Mouse (Mus musculus): ENCODE measurements around the gene Zfp281. TPM values are rescaled to one million over a fixed set of nuclear protein-coding genes. Genes with fewer than 3 reads are reported as not detected.

The Zfp281 gene
- total RNA-seq, 2 experiments from 2014 or later = 12.1 to 14.8 TPM

DNA sequence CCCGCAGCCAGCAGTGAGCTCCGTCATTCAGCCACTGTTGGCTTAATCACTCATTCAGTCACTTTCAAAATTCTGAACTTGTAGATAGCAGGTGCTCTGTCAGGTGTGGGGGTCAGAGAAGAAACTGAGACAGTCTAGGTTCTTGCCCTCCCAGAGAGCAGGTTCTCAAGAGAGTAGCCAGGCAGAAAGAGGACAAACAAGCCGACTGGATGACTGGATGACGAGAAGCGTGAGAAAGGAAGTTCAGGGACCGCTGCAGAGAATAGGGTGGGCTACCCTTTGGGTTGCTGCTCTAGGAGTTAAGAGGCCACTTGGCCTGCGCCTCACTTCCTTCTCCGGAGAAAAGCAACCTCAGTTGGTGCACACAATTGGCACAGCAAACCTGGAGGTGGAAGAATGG, 28.8 kb downstream of the Zfp281 start:
- no peak for DNase-seq
- intact Hi-C loops (cut with DNase I) = no loop called here

DNA sequence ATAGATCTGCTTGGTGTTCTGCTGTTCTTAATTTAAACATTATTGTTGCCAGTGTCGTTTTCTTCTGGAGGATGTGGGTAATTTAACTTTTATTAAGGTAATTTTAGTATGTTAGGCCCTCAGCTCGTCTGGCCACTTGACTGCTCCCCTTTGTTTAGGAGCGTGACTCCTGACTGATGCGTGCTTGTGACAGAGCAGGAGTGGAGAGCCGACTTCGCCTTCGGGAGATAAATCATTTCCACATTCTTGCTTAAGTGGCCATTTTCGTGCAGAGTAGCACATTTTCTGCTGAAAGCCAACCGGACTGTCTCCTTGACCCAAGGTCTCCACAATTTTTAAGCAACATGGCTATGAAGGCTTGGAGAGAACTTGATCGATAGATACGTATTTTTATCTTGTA, 29.7 kb downstream of the Zfp281 start:
- DNase-seq = no peak
- intact Hi-C loops (cut with DNase I) = no loop called here

DNA sequence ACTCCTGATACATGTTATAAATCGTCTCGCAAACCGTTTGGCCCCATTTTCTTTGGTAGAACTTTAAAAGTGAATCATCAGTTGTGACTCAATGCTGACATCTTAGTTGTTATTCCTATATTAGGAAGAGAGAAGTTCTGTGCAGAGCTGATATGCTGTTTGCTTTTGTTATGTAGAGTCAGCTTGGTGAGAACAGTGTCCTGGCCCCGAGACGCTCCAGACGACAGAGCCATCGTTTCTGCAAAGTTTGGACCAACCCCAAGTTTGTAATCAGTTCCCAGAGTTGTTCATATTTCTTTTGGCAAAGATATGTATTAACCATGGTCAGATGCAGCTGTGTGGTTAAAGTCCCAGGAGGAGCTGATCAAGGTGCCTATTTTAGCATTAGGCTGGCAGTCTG, 31.9 kb downstream of the Zfp281 start:
- intact Hi-C loops (cut with DNase I) = no loop called here
- DNase-seq = peak; percentile 30 to 34

DNA sequence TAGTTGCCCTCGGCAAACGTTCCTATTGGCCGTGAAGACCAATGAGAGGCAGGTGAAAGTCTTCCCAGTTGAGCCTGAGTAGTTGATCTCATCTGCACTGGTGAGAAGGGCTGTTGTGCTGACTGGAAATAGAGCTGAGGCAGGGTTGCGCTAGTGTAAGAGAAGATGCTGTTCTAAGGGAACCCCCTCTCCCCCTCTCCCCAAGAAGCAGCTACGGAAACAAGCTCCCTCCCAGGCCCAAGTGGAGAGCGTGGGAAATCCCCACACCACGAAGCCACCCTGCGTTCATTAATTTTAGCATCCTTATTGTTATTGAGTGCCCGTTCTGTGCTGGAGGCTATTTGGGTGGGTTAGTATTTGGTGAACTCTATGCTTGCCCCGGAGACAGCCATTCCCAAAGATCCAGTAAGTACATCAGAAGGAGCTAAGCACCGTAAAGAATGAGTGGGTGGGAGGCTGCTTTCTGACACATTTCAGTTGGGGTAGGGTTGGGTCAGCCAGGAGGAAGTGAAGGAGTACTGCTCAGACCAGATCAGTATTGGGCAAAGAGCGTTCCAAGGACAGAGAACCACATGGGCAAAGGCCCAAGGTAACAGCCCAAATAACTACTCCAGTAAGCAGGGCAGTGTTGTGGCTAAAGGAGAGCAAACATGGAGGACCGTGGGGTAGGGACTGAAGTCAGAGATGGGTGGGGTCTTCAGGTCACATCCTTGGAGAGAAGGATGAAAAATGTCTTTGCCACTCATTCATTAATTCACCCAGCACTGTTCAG, 33.9 kb downstream of the Zfp281 start:
- intact Hi-C loops (cut with DNase I) = no loop called here
- no peak for DNase-seq

DNA sequence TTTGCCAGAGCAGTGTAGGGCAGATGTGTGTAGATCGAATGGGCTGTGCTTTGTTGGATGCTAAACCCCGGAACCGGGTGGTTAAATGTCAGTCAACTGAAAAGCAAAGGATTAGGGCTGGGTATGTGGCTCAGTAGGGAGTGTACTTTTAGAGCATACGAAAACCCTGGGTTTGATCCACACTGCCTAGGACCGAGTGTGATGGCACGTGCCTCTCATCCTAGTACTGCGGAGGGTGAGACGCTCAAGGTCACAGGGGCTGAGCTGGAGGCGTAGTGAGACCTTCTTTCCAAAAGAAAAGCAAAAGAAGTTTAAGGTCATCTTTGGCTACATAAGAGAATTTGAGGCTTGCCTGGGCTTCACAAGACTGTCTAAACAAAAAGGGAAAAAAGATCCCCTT, 34.6 kb downstream of the Zfp281 start:
- no peak for DNase-seq
- intact Hi-C loops (cut with DNase I) = no loop called here

DNA sequence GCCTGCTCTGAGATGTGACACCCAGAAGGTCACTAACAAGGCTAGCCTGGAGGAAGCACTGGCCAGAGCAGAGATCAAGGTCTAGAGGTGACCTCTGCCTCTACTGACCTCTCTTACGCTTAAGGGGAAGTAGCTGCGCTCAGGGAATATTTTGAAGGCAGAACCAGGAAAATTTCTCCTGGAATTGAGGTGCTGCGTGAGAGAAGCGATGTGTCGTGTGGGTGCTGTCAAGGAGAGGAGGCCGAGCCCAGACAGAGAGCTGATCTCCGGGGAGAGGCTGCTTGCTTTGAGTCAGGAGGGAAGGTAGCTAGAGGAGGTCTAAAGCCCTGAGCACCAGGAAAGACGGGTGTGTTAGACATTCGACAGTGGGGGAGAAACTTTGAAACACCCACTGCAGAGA, 35.2 kb downstream of the Zfp281 start:
- intact Hi-C loops (cut with DNase I) = no loop called here
- no peak for DNase-seq

DNA sequence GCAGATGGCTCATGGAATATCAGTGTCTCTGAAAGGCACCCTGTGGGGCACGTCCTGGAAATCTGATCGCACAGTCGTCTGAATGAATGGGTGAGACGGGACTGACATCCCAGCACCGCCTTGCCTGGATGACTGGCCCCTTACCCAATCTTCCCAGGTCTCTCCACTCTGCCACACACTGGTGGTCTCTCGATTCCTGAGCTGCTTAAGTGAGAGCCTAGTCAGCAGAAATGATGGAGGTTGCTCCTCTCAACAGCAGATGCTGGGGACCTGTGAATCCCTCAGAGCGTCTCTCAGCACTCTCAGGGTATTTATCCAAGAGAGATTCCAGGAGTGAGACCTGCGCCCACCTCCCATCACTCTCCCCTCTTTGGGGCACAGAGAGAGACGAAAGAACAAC, 36.8 kb downstream of the Zfp281 start:
- no peak for DNase-seq
- intact Hi-C loops (cut with DNase I) = no loop called here

DNA sequence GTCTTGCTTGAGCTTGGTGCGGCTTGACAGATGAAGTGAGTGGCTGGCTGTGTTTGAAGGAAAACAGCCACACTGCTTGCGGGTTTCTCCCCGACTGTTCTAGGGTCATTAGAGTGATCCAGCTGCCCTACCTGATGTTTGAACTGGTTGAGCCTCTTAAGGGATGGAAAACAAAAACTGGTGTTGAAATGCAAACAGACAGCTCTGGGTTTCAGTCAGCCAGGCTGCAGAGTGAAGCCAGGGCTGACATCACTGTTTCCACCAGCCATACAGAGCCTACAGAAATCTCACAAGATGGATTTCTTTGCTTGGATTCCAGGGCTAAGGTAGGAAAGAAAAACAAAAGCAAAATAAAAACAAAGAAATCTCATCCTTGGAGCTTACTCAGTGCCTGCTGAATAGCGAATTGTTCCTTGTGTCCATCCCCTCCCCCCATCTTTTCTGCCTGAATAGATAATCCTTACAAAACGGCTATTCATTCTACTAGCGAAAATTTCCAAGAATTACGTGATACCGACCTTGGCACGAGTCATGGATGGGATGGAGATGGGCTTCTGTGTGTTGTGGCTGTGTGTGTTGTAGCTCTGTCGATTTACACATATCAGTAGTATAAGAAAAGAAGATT, 37.4 kb downstream of the Zfp281 start:
- intact Hi-C loops (cut with DNase I) = no loop called here
- no peak for DNase-seq

DNA sequence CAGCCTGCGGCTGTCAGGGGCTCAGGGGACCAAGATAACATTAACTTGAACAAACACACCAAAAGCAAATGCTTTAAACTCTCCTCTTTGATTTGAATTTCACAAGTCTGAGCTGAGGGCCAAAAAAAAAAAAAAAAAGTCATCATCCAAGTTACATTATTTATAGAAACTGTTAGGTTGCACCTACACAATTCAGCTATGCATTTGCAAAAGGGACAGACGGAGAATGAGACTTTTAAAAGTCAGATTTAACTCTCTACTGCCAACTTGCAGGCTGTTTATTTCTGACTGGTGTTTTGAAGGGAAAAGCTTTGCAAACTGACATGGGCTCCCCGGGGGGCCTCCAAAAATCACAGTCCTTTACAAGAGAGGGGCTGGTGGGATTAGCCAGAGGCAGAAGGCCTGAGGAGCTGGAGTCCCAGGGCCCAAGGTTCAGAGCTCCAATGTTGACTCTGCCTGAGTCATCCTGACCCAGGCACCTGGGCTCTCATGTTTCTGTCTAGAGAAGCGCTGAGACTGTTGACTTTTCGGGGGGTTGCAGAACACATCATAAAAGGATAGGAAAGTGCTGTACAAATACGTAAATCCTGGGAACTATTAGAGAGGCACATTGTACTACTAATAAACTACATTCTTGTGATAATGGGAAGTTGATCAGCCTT, 40.4 kb downstream of the Zfp281 start:
- DNase-seq = no peak
- intact Hi-C loops (cut with DNase I) = no loop called here

DNA sequence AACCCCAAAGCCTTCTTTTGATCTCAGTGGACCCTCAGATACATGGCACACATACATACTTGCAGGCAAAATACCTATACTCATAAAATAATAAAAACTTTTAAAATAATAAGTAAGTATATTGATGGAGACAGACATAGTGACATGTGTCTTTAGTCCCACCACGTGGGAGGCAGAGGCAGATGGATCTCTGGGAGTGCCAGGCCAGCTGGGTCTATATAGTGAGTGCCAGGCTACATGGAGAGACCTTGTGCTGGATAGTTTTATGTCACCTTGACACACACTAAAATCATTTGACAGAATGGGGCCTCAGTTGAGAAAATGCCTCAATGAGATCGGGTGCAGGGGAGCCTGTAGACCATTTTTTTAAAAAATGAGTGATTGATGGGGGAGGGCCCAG, 41.8 kb downstream of the Zfp281 start:
- DNase-seq = no peak
- intact Hi-C loops (cut with DNase I) = no loop called here

DNA sequence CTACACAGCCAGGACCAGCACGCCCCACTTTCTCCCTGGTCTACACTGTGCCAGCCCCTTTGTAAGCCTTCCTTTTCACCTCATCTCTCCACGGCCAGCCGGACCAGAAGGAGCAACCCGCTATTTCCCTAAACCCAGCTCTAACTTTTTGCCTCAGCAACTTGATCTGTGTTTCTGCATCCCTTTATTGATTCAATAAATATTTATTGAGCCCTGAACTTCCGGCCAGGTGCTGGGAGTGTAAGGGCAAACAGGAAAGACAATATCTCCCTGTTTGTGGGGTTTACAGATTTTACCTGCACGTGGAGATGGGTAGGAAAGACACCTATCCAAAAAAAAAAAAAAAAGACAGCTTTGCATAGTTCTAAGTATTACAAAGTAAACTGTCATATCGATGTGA, 45.2 kb downstream of the Zfp281 start:
- no peak for DNase-seq

DNA sequence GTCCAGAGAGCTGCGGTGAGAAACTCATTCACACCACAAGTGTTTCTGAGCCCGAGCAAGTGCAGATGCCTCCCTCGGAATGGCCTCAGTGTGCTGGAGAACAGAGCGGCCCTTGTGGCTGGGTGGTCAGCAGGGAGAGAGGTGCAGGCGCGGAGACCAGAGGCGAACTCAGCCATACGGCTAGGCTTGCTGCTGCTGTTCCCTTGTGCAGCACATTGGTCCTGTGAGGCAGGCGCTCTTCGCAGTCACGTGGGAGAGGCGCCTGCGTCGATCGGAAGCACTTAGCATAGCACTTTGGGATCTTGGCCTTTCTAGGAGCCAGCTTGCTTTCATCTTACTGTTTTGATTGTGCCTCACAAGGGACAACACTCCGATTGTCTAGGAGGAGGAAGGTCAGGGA, 45.7 kb downstream of the Zfp281 start:
- intact Hi-C loops (cut with DNase I) = no loop called here
- no peak for DNase-seq

More for the DNA sequence above, 45.2 kb downstream of the Zfp281 start:
- intact Hi-C loops (cut with DNase I) = no loop called here

DNA sequence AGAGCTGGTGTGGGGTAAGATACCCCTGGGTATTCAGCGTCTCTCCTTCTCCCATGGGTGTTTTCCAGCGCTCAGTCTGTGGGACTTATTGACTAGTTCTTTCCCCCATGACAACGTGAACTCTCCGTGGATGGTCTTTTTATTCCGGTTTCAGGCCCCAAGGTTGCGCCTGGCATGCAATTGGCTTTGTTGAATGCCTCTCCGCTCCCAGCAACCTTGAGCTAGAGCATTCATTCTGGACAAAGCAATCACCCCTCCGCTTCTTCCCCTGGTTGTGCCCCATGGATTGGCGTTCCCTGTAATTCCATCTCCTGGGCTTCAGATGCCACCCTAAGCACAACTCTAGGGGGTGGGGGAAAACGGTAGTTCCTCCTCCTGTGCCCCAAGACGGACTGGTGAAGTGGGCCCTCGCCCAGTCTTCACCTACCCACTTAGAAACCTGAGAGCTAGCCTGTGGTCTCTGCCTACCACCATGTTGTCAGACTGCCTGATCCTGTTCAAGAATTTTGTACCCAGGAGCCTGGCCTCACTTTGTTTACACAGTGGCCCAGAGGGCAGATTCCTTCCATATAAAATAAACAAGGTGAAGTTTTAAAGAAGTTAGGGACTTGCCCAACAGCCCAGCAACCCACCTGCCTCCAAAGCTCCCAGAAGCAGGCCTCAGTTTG, 47.2 kb downstream of the Zfp281 start:
- no peak for DNase-seq
- intact Hi-C loops (cut with DNase I) = no loop called here

DNA sequence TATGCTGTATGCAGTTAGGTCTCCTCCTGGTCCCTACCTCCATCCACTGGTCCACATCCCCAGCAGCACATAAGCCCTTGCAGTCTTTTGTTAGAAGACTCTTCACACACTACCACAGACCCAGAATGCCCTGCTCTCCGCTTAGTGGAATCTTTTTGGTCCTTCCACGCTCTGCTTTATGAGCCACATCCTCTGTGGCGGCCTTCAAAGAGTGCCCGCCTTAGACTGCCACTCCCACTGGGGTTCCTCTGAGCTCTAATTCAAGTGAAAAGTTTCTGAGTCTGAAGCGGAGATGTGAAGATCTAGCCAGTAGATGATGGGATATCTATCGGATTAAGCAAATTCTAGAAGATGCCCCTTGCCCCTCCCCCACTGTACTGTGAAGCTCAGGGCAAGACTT, 47.9 kb downstream of the Zfp281 start:
- intact Hi-C loops (cut with DNase I) = no loop called here
- no peak for DNase-seq

DNA sequence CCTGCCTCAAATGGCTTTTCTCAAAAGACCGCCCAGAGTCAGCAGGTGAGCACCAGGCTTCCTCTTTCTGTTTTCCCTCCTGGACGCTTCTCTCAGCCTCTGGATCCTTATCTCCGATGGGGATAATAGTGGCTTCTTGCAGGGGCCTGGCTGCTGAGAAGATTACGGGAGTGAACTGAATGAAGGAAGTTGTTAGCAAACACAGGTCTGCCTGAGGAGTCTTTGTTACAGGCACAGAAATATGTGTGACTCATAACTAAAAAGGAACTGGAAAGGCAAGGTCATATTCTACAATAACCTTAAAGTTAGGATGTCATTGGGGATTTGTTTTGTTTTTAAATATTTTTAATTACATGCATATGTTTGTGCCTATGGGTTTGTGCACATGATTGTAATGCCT, 48.6 kb downstream of the Zfp281 start:
- intact Hi-C loops (cut with DNase I) = no loop called here
- DNase-seq = no peak

DNA sequence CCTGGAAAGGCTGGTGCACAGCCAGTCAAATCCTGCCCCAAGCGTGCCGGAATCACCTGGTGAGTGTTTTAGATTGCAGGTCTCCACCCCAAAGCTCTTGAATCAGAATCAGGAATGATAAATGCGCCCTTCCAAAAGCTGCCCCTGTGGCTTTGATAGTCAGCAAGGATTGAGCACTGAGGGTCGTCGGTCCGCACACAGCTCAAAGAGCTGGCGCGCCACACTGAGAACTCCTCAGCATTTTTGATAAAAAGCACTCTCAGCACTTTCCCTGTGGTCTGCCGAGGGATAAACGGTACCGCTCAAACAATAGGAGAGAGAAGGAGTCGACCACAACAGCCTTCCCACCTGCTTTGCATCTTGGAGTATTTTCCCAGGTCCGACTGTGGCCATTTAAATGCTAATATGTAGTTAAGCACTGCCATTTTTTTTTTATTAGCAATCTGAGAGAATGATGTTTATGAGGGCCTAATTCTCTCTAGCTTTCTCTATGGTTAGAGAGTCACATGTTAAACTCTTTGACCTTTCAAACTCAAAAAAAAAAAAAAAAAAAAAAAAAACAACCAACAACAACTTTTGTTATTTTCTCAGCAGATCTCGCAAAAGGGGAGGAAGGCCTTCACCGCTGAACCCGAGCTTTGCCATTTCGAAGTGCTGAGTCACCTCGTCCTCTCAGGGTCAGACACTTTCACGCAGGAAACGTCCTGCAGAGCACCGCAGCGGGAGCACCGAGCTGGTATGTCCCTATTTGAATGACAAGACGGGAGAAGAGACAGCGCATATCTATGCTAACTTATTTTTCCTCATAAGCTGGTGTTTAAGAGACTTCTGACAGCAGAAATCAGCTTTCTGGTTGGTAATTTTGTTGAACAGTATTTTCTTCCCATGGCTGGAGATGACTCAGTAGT, 50.1 kb downstream of the Zfp281 start:
- intact Hi-C loops (cut with DNase I) = no loop called here
- DNase-seq = no peak

DNA sequence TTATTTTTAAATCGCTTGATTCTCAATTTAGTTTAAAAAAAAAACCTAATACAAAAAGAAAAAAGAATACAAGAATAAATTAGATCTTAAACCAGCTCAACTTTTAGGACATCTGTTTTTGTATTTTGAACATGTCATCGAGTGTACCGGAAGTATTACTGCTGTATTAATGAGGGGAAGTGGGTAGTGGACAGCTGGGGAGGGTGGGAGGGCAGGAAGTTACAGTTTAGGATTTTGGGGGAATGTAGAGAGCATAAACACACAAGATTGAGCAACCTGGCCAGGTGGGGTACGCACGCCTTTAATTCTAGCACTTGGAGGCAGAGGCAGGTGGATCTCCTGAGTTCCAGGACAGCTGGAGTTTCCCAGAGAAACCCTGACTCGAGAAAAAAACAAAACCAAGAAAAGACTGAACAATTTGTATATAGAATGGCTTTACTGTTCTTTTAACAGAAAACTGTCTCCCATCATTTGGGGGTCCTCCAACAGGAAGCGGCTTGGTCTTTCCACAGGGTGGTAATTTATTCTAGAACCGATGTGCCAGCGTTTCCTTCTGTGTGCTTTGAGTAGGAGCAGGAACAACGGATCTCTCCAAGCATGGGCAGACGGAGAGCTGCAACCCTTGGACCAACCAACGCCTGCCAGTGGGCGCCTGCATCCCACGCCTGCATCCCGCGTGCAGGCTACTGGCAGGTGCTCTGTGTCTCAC, 51.2 kb downstream of the Zfp281 start:
- no peak for DNase-seq
- intact Hi-C loops (cut with DNase I) = no loop called here

DNA sequence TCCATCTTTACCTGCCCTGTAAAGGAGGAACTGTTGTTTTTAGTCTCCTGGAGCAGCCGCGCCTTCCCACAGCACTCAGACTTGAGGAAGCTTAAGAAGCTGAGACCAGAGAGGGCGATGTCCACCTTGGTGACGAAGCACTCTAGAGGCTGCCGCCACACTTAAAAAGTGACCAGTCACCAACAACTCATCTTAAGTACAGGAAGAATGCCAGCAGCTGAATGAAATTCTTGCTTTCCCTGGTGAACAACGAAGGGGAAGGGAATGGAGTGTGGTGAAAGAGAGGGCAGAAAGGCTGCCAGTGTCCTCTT, 51.7 kb downstream of the Zfp281 start:
- no peak for DNase-seq
- intact Hi-C loops (cut with DNase I) = no loop called here

DNA sequence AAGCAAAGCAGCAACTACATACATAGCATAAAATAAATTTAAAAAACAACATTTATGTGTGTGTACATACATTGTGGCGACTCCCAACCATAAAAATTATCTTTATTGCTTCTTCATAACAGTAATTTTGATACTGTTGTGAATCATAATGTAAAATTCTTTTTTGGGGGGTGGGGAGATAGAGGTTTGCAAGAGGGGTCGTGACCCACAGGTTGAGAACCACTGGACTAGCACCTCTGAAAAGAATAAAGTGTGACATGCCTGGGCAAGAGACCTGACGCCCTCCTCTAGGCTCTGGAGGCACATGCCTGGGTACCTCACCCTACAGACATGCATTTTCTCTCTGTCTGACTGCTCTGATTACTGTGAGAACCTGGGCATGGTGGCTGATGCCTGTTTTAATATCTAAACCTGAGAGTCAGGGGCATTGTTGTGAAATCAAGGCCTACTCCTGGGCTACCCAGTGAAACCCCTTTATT, 53.2 kb downstream of the Zfp281 start:
- intact Hi-C loops (cut with DNase I) = no loop called here
- no peak for DNase-seq

DNA sequence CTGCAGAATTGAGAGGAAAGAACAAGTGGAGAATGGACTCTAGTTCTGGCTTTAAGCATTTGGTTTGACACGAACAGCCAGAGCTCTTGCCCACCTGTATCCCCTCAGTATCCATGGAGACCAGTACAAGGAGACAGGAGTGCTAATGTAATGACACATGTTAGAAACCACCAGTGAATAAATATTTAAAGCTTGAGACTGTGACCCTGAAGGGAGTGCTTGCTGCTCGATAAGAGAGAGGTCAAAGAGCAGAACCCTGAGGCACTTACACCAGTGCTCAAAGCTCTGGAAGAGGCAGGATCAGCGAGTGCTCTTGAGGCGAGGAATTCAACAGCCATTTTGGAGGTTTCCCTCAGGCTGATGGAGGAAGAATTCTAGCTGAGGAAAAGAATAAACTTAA, 54.1 kb downstream of the Zfp281 start:
- intact Hi-C loops (cut with DNase I) = no loop called here
- no peak for DNase-seq

Data from heart, postnatal 10 days (tissue).